Mouse (Mus musculus) embryonic facial prominence, embryonic 13.5 days (tissue): ENCODE measurements around the gene Sap30bp. TPM values are rescaled to one million over a fixed set of nuclear protein-coding genes. Genes with fewer than 3 reads are reported as not detected.

ENCODE experiments used
- ATAC-seq: fragments of 200-750 bp; cut with Nextera tagmentation; 2 replicates; pipeline ENCODE4 v1.8.0; 2017; ENCODE audit warnings: low read depth; ENCODE audit not compliant: insufficient number of reproducible peaks, insufficient read depth, low FRiP score, low TSS enrichment
- H3K27ac ChIP-seq: fragments of 300-500 bp; sonication (generic); 2 replicates; pipeline ENCODE4 v1.5.1; 2015; ENCODE audit warnings: moderate library complexity, mild to moderate bottlenecking, inconsistent platforms
- H3K27me3 ChIP-seq: fragments of 300-500 bp; sonication (generic); 2 replicates; pipeline ENCODE4 v1.6.1; 2015; ENCODE audit warnings: mild to moderate bottlenecking, inconsistent platforms
- H3K36me3 ChIP-seq: fragments of 300-500 bp; sonication (generic); 2 replicates; pipeline ENCODE4 v1.6.1; 2015; ENCODE audit warnings: mild to moderate bottlenecking, inconsistent platforms
- H3K4me1 ChIP-seq: fragments of 300-500 bp; sonication (generic); 2 replicates; pipeline ENCODE4 v1.6.1; 2015; ENCODE audit warnings: inconsistent platforms
- H3K4me2 ChIP-seq: fragments of 300-500 bp; sonication (generic); 2 replicates; pipeline ENCODE4 v1.6.1; 2015; ENCODE audit warnings: moderate library complexity, mild to moderate bottlenecking, inconsistent platforms
- H3K4me3 ChIP-seq: fragments of 300-500 bp; sonication (generic); 2 replicates; pipeline ENCODE4 v1.5.1; 2015; ENCODE audit warnings: mild to moderate bottlenecking, inconsistent platforms
- H3K9ac ChIP-seq: fragments of 300-500 bp; sonication (generic); 2 replicates; pipeline ENCODE4 v1.6.1; 2015; ENCODE audit warnings: mild to moderate bottlenecking, inconsistent platforms
- H3K9me3 ChIP-seq: fragments of 300-500 bp; sonication (generic); 2 replicates; pipeline ENCODE4 v1.6.1; 2016; ENCODE audit warnings: inconsistent platforms
- WGBS: fragments of 180-500 bp; shearing (Covaris S2); methylation state at CpG from one replicate; pipeline ENCODE4 v1.1.7; 2015; ENCODE audit warnings: mixed read lengths; 5-methylcytosine and 5-hydroxymethylcytosine counted together
- polyA plus RNA-seq: library from polyadenylated mRNA; unstranded; fragments of >200 nt; fragmentation: Nextera tagmentation; extraction: Ambion mirVana; gene quantifications from 2 replicates; pipeline ENCODE4 v1.2.1, GENCODE M21; 2015

Gene Sap30bp
- polyA plus RNA-seq, 1 experiment from 2014 or later: 53.9 TPM

GRCm38 (mm10) chr11:115899486-115900266 is 33.4 kb upstream of the Sap30bp start, which contains the start of gene Smim5:
Smim5 (plus strand) TSS chr11:115899966.
- no peak for ATAC-seq
- Histone ChIP-seq H3K4me2 (peak within 1 kb of the TSS; percentile 7; the same call in 1 of the 2 replicates), H3K9me3 (no peaks in the 10 kb centered on the region), H3K9ac (peak within 1 kb of the TSS; percentile 22; the same call in 1 of the 2 replicates), H3K4me1 (peaks cover 41% of the 10 kb centered on the region), H3K36me3 (peaks cover 33% of the 10 kb centered on the region), H3K27ac (peak within 1 kb of the TSS; percentile 55; the same call in 1 of the 2 replicates), H3K4me3 (no peak within 1 kb of the TSS), H3K27me3 (no peaks in the 10 kb centered on the region)
- 32% methylated on average over 16 of the region's 16 CpGs for WGBS

GRCm38 (mm10) chr11:115900561-115901337 is 32.3 kb upstream of the Sap30bp start:
- Histone ChIP-seq H3K4me3 (no peak overlapping the region), H3K4me2 (0 out of 2 replicates have a peak overlapping the region, but pooled peaks have one; percentile 7), H3K9me3 (no peaks in the 10 kb centered on the region), H3K27ac (peak overlapping the region; percentile 55; the same call in 1 of the 2 replicates), H3K27me3 (no peaks in the 10 kb centered on the region), H3K36me3 (peaks cover 25% of the 10 kb centered on the region), H3K9ac (peak overlapping the region; percentile 22; the same call in 1 of the 2 replicates), H3K4me1 (peaks cover 50% of the 10 kb centered on the region)
- no peak for ATAC-seq
- WGBS: 76% methylated on average over 8 of the region's 8 CpGs

GRCm38 (mm10) chr11:115901338-115902161 is 31.5 kb upstream of the Sap30bp start:
- H3K9ac ChIP-seq: no peak overlapping the region
- H3K4me3 ChIP-seq: no peak overlapping the region
- 84% methylated on average over 9 of the region's 9 CpGs for WGBS
- peaks cover 17% of the 10 kb centered on the region for H3K36me3 ChIP-seq
- H3K9me3 ChIP-seq: no peaks in the 10 kb centered on the region
- H3K27ac ChIP-seq: peak overlapping the region; percentile 55; the same call in 1 of the 2 replicates
- H3K27me3 ChIP-seq: no peaks in the 10 kb centered on the region
- H3K4me2 ChIP-seq: no peak overlapping the region
- H3K4me1 ChIP-seq: peaks cover 51% of the 10 kb centered on the region
- ATAC-seq: no peak

- peak overlapping the region; percentile 11; the same call in 1 of the 2 replicates for H3K9ac ChIP-seq
- H3K27ac ChIP-seq: no peak overlapping the region
- H3K27me3 ChIP-seq: no peaks in the 10 kb centered on the region
- peaks cover 51% of the 10 kb centered on the region for H3K4me1 ChIP-seq
- ATAC-seq: no peak
- no peak overlapping the region for H3K4me3 ChIP-seq
- WGBS: 81% methylated on average over 5 of the region's 5 CpGs
- no peaks in the 10 kb centered on the region for H3K9me3 ChIP-seq
- no peak overlapping the region for H3K4me2 ChIP-seq
- H3K36me3 ChIP-seq: peaks cover 11% of the 10 kb centered on the region
These were observed 30.9 kb upstream of the Sap30bp start for GRCm38 (mm10) chr11:115902177-115902576.

- Histone ChIP-seq H3K4me2 (no peak overlapping the region), H3K9ac (peak overlapping the region; percentile 11; the same call in 1 of the 2 replicates), H3K36me3 (peaks cover 5% of the 10 kb centered on the region), H3K4me3 (no peak overlapping the region), H3K27me3 (no peaks in the 10 kb centered on the region), H3K4me1 (peaks cover 51% of the 10 kb centered on the region), H3K9me3 (no peaks in the 10 kb centered on the region), H3K27ac (no peak overlapping the region)
- WGBS: 82% methylated on average over 1 of the region's 1 CpGs
- no peak for ATAC-seq
These were observed 30.3 kb upstream of the Sap30bp start for GRCm38 (mm10) chr11:115902831-115903230.

- peak overlapping the region; percentile 80 for H3K27ac ChIP-seq
These were observed 29.5 kb upstream of the Sap30bp start for GRCm38 (mm10) chr11:115903384-115904230.

GRCm38 (mm10) chr11:115904231-115904955 is 28.7 kb upstream of the Sap30bp start:
- no peak overlapping the region for H3K4me2 ChIP-seq
- peaks cover 16% of the 10 kb centered on the region for H3K36me3 ChIP-seq
- peak overlapping the region; percentile 32; the same call in 1 of the 2 replicates for H3K9ac ChIP-seq
- H3K9me3 ChIP-seq: no peaks in the 10 kb centered on the region
- no peaks in the 10 kb centered on the region for H3K27me3 ChIP-seq
- no peak for ATAC-seq
- H3K27ac ChIP-seq: peak overlapping the region; percentile 80
- no peak overlapping the region for H3K4me3 ChIP-seq
- WGBS: 68% methylated on average over 8 of the region's 8 CpGs
- peaks cover 51% of the 10 kb centered on the region for H3K4me1 ChIP-seq

More at GRCm38 (mm10) chr11:115903384-115904230, 29.5 kb upstream of the Sap30bp start:
- Histone ChIP-seq H3K4me1 (peaks cover 51% of the 10 kb centered on the region), H3K9ac (0 out of 2 replicates have a peak overlapping the region, but pooled peaks have one; percentile 2), H3K4me3 (no peak overlapping the region), H3K27me3 (no peaks in the 10 kb centered on the region), H3K4me2 (no peak overlapping the region), H3K9me3 (no peaks in the 10 kb centered on the region), H3K36me3 (peaks cover 9% of the 10 kb centered on the region)
- no peak for ATAC-seq
- WGBS: 68% methylated on average over 11 of the region's 11 CpGs

- no peaks in the 10 kb centered on the region for H3K27me3 ChIP-seq
- no peaks in the 10 kb centered on the region for H3K9me3 ChIP-seq
- H3K4me3 ChIP-seq: no peak overlapping the region
- peak overlapping the region; percentile 80 for H3K27ac ChIP-seq
- 0 out of 2 replicates have a peak overlapping the region, but pooled peaks have one; percentile 7 for H3K4me2 ChIP-seq
- peak; percentile 50; the same call in 1 of the 2 replicates for ATAC-seq
- H3K4me1 ChIP-seq: peaks cover 43% of the 10 kb centered on the region
- WGBS: 43% methylated on average over 16 of the region's 16 CpGs
- H3K36me3 ChIP-seq: peaks cover 16% of the 10 kb centered on the region
- H3K9ac ChIP-seq: peak overlapping the region; percentile 32
These were observed 27.9 kb upstream of the Sap30bp start for GRCm38 (mm10) chr11:115904956-115905790.

- Histone ChIP-seq H3K4me1 (peaks cover 33% of the 10 kb centered on the region), H3K36me3 (peaks cover 18% of the 10 kb centered on the region), H3K9me3 (no peaks in the 10 kb centered on the region), H3K9ac (no peak overlapping the region), H3K27me3 (no peaks in the 10 kb centered on the region), H3K4me2 (no peak overlapping the region), H3K4me3 (no peak overlapping the region), H3K27ac (no peak overlapping the region)
- WGBS: 76% methylated on average over 3 of the region's 3 CpGs
- no peak for ATAC-seq
These were observed 27.0 kb upstream of the Sap30bp start for GRCm38 (mm10) chr11:115906116-115906515.
